Mouse (Mus musculus): ENCODE data around the gene Snx14.

DNA sequence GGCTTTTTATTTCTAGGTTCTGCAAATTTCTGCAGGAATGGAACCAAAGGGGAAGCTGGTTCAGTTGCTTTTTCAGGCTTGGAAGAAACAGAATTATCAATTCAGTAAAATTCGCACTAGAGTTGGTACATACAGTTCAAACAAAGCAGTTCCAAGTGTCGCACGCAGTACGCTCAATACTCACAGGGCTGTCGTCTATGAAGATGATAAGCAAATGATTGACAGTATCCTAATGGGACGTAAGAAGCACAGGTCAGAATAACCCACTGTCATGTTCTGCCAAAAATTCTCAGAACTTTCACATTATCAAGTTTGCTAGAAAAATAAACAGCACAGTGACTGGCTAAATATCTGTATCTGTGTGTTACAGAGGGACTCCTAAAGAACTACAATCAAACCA is 34.2 kb downstream of the Snx14 start:
- TF ChIP-seq CTCF (IDR thresholded peaks at IDR 0.05; ENCODE audit: low read depth, low read length) = no peak
- TF ChIP-seq GATA1 (IDR thresholded peaks at IDR 0.05; ENCODE audit: borderline replicate concordance, low read length) = no peak
- no peak for TF ChIP-seq GATA2 (IDR thresholded peaks at IDR 0.05; ENCODE audit: borderline replicate concordance, low read depth, low read length)
- no peak for TF ChIP-seq TAL1 (conservative IDR thresholded peaks at IDR 0.05; ENCODE audit: low read depth, low read length)
